Mouse (Mus musculus): ENCODE results near the gene Yod1. TPM values are rescaled to one million over a fixed set of nuclear protein-coding genes. Genes with fewer than 3 reads are reported as not detected.

Yod1 gene
- total and polyA plus RNA-seq, 2 experiments from 2014 or later: 9.8 to 21.0 TPM

GRCm38 (mm10) chr1:130728708-130729107 is 11.6 kb downstream of the Yod1 start:
- Histone ChIP-seq H3K9ac (replicated peaks; ENCODE audit: low read length, poor library complexity, severe bottlenecking) (no peak overlapping the region), H3K27me3 (ENCODE audit: insufficient read depth, low read length) (no peaks in the 10 kb centered on the region), H3K4me1 (ENCODE audit: insufficient read depth, low read length) (no peaks in the 10 kb centered on the region), H3K36me3 (ENCODE audit: insufficient read depth, low read length) (no peaks in the 10 kb centered on the region), H3K9me3 (ENCODE audit: low read length) (no peaks in the 10 kb centered on the region), H3K27ac (ENCODE audit: low read depth, low read length) (no peak overlapping the region), H3K4me2 (ENCODE audit: low read depth, low read length, poor library complexity, severe bottlenecking) (no peak overlapping the region), H3K4me3 (ENCODE audit: low read depth, low read length) (no peak overlapping the region)
- DNase-seq (ENCODE audit: low spot score) (no peak), ATAC-seq (ENCODE audit: low FRiP score) (no peak)
- 94% methylated on average over 3 of the region's 3 CpGs for WGBS
- TF ChIP-seq CTCF (IDR thresholded peaks at IDR 0.05): no peak

DNA sequence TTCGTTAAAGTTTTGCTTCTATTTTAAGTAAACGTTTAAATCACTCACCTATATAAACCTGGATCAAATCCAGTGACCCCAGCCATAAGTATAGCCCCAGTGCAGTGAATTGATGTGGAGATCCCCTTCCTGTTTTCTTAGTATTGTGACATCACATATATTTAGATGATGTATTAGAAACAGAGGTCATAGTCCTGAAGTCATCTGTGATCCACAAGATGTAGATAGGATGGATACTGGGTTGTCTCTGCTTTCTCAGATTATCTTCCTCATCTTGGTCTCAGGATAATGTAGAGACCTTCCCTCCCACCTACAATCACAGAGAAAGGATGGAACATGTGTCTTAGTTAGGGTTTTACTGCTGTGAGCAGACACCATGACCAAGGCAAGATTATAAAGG is 12.0 kb downstream of the Yod1 start, which contains the start of gene Pfkfb2:
Gene Pfkfb2, minus strand, starts transcription at position 101 of the 400 bp plus-strand sequence.
- no peak within 1 kb of the TSS for H3K9ac ChIP-seq (replicated peaks; ENCODE audit: low read length, poor library complexity, severe bottlenecking)
- H3K9me3 ChIP-seq (ENCODE audit: low read length): no peaks in the 10 kb centered on the region
- H3K4me3 ChIP-seq (ENCODE audit: low read depth, low read length): no peak within 1 kb of the TSS
- no peaks in the 10 kb centered on the region for H3K27me3 ChIP-seq (ENCODE audit: insufficient read depth, low read length)
- H3K36me3 ChIP-seq (ENCODE audit: insufficient read depth, low read length): no peaks in the 10 kb centered on the region
- ATAC-seq (ENCODE audit: low FRiP score) (no peak), DNase-seq (ENCODE audit: low spot score) (no peak)
- H3K27ac ChIP-seq (ENCODE audit: low read depth, low read length): no peak within 1 kb of the TSS
- H3K4me1 ChIP-seq (ENCODE audit: insufficient read depth, low read length): no peaks in the 10 kb centered on the region
- H3K4me2 ChIP-seq (ENCODE audit: low read depth, low read length, poor library complexity, severe bottlenecking): no peak within 1 kb of the TSS
- TF ChIP-seq CTCF (IDR thresholded peaks at IDR 0.05): no peak
- WGBS: 83% methylated on average over 2 of the region's 2 CpGs

GRCm38 (mm10) chr1:130731741-130732337 is 14.7 kb downstream of the Yod1 start, which contains the start of gene AA986860:
Gene AA986860, plus strand, starts transcription at chr1:130731976.
- ATAC-seq (ENCODE audit: low FRiP score): no peak
- no peak for TF ChIP-seq CTCF (IDR thresholded peaks at IDR 0.05)
- no peak within 1 kb of the TSS; the same call in 1 of the 2 replicates for H3K4me2 ChIP-seq (ENCODE audit: low read depth, low read length, poor library complexity, severe bottlenecking)

GRCm38 (mm10) chr1:130732706-130733658 is 15.9 kb downstream of the Yod1 start:
- no peak for TF ChIP-seq CTCF (IDR thresholded peaks at IDR 0.05)
- ATAC-seq (ENCODE audit: low FRiP score) (no peak), DNase-seq (ENCODE audit: low spot score) (no peak)
- H3K36me3 ChIP-seq (ENCODE audit: insufficient read depth, low read length): no peaks in the 10 kb centered on the region
- H3K4me3 ChIP-seq (ENCODE audit: low read depth, low read length): no peak overlapping the region
- no peaks in the 10 kb centered on the region for H3K9me3 ChIP-seq (ENCODE audit: low read length)
- H3K4me1 ChIP-seq (ENCODE audit: insufficient read depth, low read length): no peaks in the 10 kb centered on the region
- WGBS: 89% methylated on average over 13 of the region's 13 CpGs
- no peaks in the 10 kb centered on the region for H3K27me3 ChIP-seq (ENCODE audit: insufficient read depth, low read length)
- no peak overlapping the region for H3K4me2 ChIP-seq (ENCODE audit: low read depth, low read length, poor library complexity, severe bottlenecking)
- H3K9ac ChIP-seq (replicated peaks; ENCODE audit: low read length, poor library complexity, severe bottlenecking): no peak overlapping the region
- no peak overlapping the region for H3K27ac ChIP-seq (ENCODE audit: low read depth, low read length)

More at GRCm38 (mm10) chr1:130731741-130732337, 14.7 kb downstream of the Yod1 start, which contains the start of gene AA986860:
- H3K9ac ChIP-seq (replicated peaks; ENCODE audit: low read length, poor library complexity, severe bottlenecking): no peak within 1 kb of the TSS
- no peaks in the 10 kb centered on the region for H3K27me3 ChIP-seq (ENCODE audit: insufficient read depth, low read length)
- H3K27ac ChIP-seq (ENCODE audit: low read depth, low read length): no peak within 1 kb of the TSS
- no peak within 1 kb of the TSS for H3K4me3 ChIP-seq (ENCODE audit: low read depth, low read length)
- no peaks in the 10 kb centered on the region for H3K9me3 ChIP-seq (ENCODE audit: low read length)
- H3K4me1 ChIP-seq (ENCODE audit: insufficient read depth, low read length): no peaks in the 10 kb centered on the region
- WGBS: 9% methylated on average over 10 of the region's 10 CpGs
- no peaks in the 10 kb centered on the region for H3K36me3 ChIP-seq (ENCODE audit: insufficient read depth, low read length)
- no peak for DNase-seq (ENCODE audit: low spot score)

DNA sequence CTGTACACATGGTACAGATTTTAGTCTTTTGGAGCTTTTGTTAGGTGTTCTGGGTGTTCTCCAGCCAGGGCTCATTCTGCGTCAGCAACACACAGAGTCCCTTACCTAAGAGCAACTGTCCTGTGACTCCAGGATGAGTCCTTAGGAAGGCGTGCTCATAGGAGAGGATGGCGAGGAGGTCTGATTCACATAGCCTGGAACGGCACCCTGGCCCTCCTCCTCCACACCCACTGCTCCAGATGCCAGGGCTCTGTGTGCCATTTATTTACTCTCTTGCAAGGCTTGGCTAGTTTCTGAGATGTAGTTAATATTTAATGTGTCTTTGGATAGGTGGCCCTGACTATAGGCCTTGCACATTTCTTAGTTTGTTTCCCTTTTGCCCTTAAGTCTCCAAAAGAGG is 16.5 kb downstream of the Yod1 start:
- 92% methylated on average over 4 of the region's 4 CpGs for WGBS
- Histone ChIP-seq H3K4me2 (ENCODE audit: low read depth, low read length, poor library complexity, severe bottlenecking) (no peak overlapping the region), H3K4me3 (ENCODE audit: low read depth, low read length) (no peak overlapping the region), H3K9me3 (ENCODE audit: low read length) (no peaks in the 10 kb centered on the region), H3K4me1 (ENCODE audit: insufficient read depth, low read length) (no peaks in the 10 kb centered on the region), H3K9ac (replicated peaks; ENCODE audit: low read length, poor library complexity, severe bottlenecking) (no peak overlapping the region), H3K36me3 (ENCODE audit: insufficient read depth, low read length) (no peaks in the 10 kb centered on the region), H3K27ac (ENCODE audit: low read depth, low read length) (no peak overlapping the region), H3K27me3 (ENCODE audit: insufficient read depth, low read length) (no peaks in the 10 kb centered on the region)
- ATAC-seq (ENCODE audit: low FRiP score) (no peak), DNase-seq (ENCODE audit: low spot score) (no peak)
- no peak for TF ChIP-seq CTCF (IDR thresholded peaks at IDR 0.05)

GRCm38 (mm10) chr1:130734452-130734851 is 17.3 kb downstream of the Yod1 start:
- 52% methylated on average over 5 of the region's 5 CpGs for WGBS
- Histone ChIP-seq H3K36me3 (ENCODE audit: insufficient read depth, low read length) (no peaks in the 10 kb centered on the region), H3K4me2 (ENCODE audit: low read depth, low read length, poor library complexity, severe bottlenecking) (no peak overlapping the region), H3K9me3 (ENCODE audit: low read length) (no peaks in the 10 kb centered on the region), H3K9ac (replicated peaks; ENCODE audit: low read length, poor library complexity, severe bottlenecking) (no peak overlapping the region), H3K27me3 (ENCODE audit: insufficient read depth, low read length) (no peaks in the 10 kb centered on the region), H3K4me3 (ENCODE audit: low read depth, low read length) (no peak overlapping the region), H3K27ac (ENCODE audit: low read depth, low read length) (no peak overlapping the region), H3K4me1 (ENCODE audit: insufficient read depth, low read length) (no peaks in the 10 kb centered on the region)
- no peak for DNase-seq (ENCODE audit: low spot score)
- ATAC-seq (ENCODE audit: low FRiP score): no peak
- no peak for TF ChIP-seq CTCF (IDR thresholded peaks at IDR 0.05)
